Mouse (Mus musculus): Measurements from ENCODE around the gene Acsl5.

GRCm38 (mm10) chr19:55288974-55289373, 37.2 kb downstream of the Acsl5 start:
- no peak for TF ChIP-seq CTCF (IDR thresholded peaks at IDR 0.05; ENCODE audit: low read depth, low read length)
- no peak for TF ChIP-seq TAL1 (conservative IDR thresholded peaks at IDR 0.05; ENCODE audit: low read depth, low read length)
- TF ChIP-seq POLR2AphosphoS5 (IDR thresholded peaks at IDR 0.05; ENCODE audit: insufficient replicate concordance, low read depth, low read length): no peak
